Mouse (Mus musculus): Measurements from ENCODE around the gene Chchd6. TPM values are rescaled to one million over a fixed set of nuclear protein-coding genes. Genes with fewer than 3 reads are reported as not detected.

Gene Chchd6
- total and polyA plus RNA-seq, 3 experiments, result 49.5 to 74.7 TPM; not detected in 1

DNA sequence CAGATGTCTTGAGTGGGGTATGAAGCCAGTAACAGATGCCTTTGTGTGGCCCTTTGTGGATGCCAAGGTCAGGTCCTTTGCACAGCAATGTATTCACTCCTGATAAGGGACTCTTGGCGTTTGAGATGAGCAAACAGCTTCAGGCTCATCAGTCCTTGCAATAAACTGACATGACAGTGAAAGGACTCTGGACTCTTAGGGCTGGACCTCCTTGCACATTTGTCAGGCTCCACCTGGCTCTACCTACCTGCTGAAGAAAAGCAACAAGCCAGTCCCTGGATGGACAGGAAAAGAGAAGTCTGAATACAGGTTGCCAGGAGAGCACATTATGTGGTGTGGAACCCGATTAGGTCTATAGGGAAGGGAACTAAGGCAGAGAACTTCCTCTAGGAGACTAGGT, 174.7 kb downstream of the Chchd6 start:
- no peak for DNase-seq (ENCODE audit: low read depth, low spot score)
- no peak for TF ChIP-seq JUND (IDR thresholded peaks at IDR 0.05; ENCODE audit: low read depth, low read length)
- no peak for TF ChIP-seq CHD2 (IDR thresholded peaks at IDR 0.05; ENCODE audit: low read length)
- TF ChIP-seq EP300 (IDR thresholded peaks at IDR 0.05; ENCODE audit: low read depth in 1 of 2, low read length in 2 of 2), result no peak
- no peak for TF ChIP-seq POLR2AphosphoS2 (IDR thresholded peaks at IDR 0.05; ENCODE audit: low read length)
- no peak for TF ChIP-seq POLR2AphosphoS5 (IDR thresholded peaks at IDR 0.05; ENCODE audit: borderline replicate concordance, low read depth, low read length)
- no peak for TF ChIP-seq HCFC1 (IDR thresholded peaks at IDR 0.05; ENCODE audit: low read depth, low read length)
- no peak for TF ChIP-seq ETS1 (IDR thresholded peaks at IDR 0.05; ENCODE audit: low read depth, low read length)
- no peak for TF ChIP-seq CHD1 (IDR thresholded peaks at IDR 0.05; ENCODE audit: low read depth, low read length)
- no peak for TF ChIP-seq MAZ (IDR thresholded peaks at IDR 0.05; ENCODE audit: low read depth, low read length)
- TF ChIP-seq MYC (IDR thresholded peaks at IDR 0.05; ENCODE audit: low read depth, low read length), result no peak
- no peak for TF ChIP-seq MYB (IDR thresholded peaks at IDR 0.05; ENCODE audit: low read depth, low read length)
- TF ChIP-seq NRF1 (IDR thresholded peaks at IDR 0.05; ENCODE audit: insufficient read depth, low read depth, low read length, poor library complexity, severe bottlenecking), result no peak
- TF ChIP-seq USF1 (IDR thresholded peaks at IDR 0.05; ENCODE audit: low read depth, low read length), result no peak
- TF ChIP-seq ZMIZ1 (IDR thresholded peaks at IDR 0.05; ENCODE audit: low read depth, low read length), result no peak
- no peak for TF ChIP-seq MAX (IDR thresholded peaks at IDR 0.05; ENCODE audit: low read length)
- no peak for TF ChIP-seq UBTF (IDR thresholded peaks at IDR 0.05; ENCODE audit: borderline replicate concordance, insufficient read depth, low read depth, low read length)
- no peak for TF ChIP-seq CTCF (IDR thresholded peaks at IDR 0.05 in 2 of 3, conservative IDR thresholded peaks at IDR 0.05 in 1 of 3; ENCODE audit: control insufficient read depth in 1 of 3, insufficient read depth in 1 of 3, low read depth in 2 of 3, low read length in 3 of 3, poor library complexity in 1 of 3, severe bottlenecking in 1 of 3)
- no peak for TF ChIP-seq ZKSCAN1 (IDR thresholded peaks at IDR 0.05; ENCODE audit: low read depth, low read length)
- no peak for TF ChIP-seq TCF12 (IDR thresholded peaks at IDR 0.05; ENCODE audit: low read depth, low read length)
- H3K9me3 ChIP-seq (replicated peaks; ENCODE audit: insufficient read depth, low read length), result no peaks in the 10 kb centered on the region
- peaks cover 9 to 17% of the 10 kb centered on the region in 2 experiments for H3K4me1 ChIP-seq (ENCODE audit: control insufficient read depth in 1 of 2, insufficient read depth in 2 of 2, low read length in 2 of 2)
- no peak overlapping the region for H3K9ac ChIP-seq (ENCODE audit: control insufficient read depth, low read depth, low read length, poor library complexity, severe bottlenecking)
- H3K27me3 ChIP-seq (ENCODE audit: control insufficient read depth in 1 of 2, insufficient read depth in 2 of 2, low read length in 2 of 2), result no peaks in the 10 kb centered on the region
- H3K79me2 ChIP-seq (ENCODE audit: control insufficient read depth, insufficient read depth, low read length, poor library complexity), result no peaks in the 10 kb centered on the region
- H3K27ac ChIP-seq (ENCODE audit: control insufficient read depth, low read depth, low read length), result no peak overlapping the region
- H3K4me3 ChIP-seq (ENCODE audit: control insufficient read depth in 1 of 2, insufficient read depth in 1 of 2, low read depth in 2 of 2, low read length in 2 of 2), result no peak overlapping the region
- peaks cover 0 to 17% of the 10 kb centered on the region in 2 experiments; a peak in 2 of 4 replicates for H3K36me3 ChIP-seq (ENCODE audit: control insufficient read depth in 1 of 2, insufficient read depth in 2 of 2, low read length in 2 of 2)

DNA sequence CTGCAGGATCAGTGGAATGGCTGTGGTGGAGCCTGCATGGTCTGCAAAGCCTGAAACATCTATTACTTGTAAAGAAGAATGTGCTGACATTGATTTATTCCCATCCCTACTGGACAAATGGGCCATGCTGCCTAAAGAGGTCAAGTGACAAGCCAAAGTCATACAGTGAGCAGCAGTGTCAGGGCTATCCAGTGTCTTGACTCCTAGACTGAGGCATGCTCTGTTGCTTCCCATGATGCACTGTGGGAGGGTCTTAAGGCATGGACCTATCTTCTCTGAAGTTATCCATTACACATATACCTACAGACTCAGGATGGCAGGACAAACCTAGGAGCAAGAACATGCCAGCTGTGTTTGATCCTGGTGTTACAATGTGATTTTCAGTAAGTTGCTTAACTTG, 175.3 kb downstream of the Chchd6 start:
- H3K9me3 ChIP-seq (replicated peaks; ENCODE audit: insufficient read depth, low read length), result no peaks in the 10 kb centered on the region
- H3K9ac ChIP-seq (ENCODE audit: control insufficient read depth, low read depth, low read length, poor library complexity, severe bottlenecking), result no peak overlapping the region
- peaks cover 14 to 17% of the 10 kb centered on the region in 2 experiments for H3K4me1 ChIP-seq (ENCODE audit: control insufficient read depth in 1 of 2, insufficient read depth in 2 of 2, low read length in 2 of 2)
- H3K79me2 ChIP-seq (ENCODE audit: control insufficient read depth, insufficient read depth, low read length, poor library complexity), result no peaks in the 10 kb centered on the region
- no peak overlapping the region for H3K27ac ChIP-seq (ENCODE audit: control insufficient read depth, low read depth, low read length)
- DNase-seq (ENCODE audit: low read depth, low spot score), result no peak
- no peaks in the 10 kb centered on the region for H3K27me3 ChIP-seq (ENCODE audit: control insufficient read depth in 1 of 2, insufficient read depth in 2 of 2, low read length in 2 of 2)
- no peak overlapping the region for H3K4me3 ChIP-seq (ENCODE audit: control insufficient read depth in 1 of 2, insufficient read depth in 1 of 2, low read depth in 2 of 2, low read length in 2 of 2)
- peaks cover 0 to 20% of the 10 kb centered on the region in 2 experiments; a peak in 2 of 4 replicates for H3K36me3 ChIP-seq (ENCODE audit: control insufficient read depth in 1 of 2, insufficient read depth in 2 of 2, low read length in 2 of 2)
- TF ChIP-seq POLR2A (IDR thresholded peaks at IDR 0.05; ENCODE audit: control insufficient read depth in 1 of 2, insufficient read depth in 1 of 2, low read depth in 1 of 2, low read length in 2 of 2, poor library complexity in 1 of 2) (no peak), POLR2AphosphoS2 (IDR thresholded peaks at IDR 0.05; ENCODE audit: low read length) (no peak), NELFE (IDR thresholded peaks at IDR 0.05; ENCODE audit: low read depth, low read length) (no peak), SMC3 (IDR thresholded peaks at IDR 0.05; ENCODE audit: low read depth, low read length) (no peak), UBTF (IDR thresholded peaks at IDR 0.05; ENCODE audit: borderline replicate concordance, insufficient read depth, low read depth, low read length) (no peak), MYB (IDR thresholded peaks at IDR 0.05; ENCODE audit: low read depth, low read length) (no peak), ZKSCAN1 (IDR thresholded peaks at IDR 0.05; ENCODE audit: low read depth, low read length) (no peak), TAL1 (IDR thresholded peaks at IDR 0.05; ENCODE audit: low read length) (no peak)

Measured in MEL (cell line).